Mouse (Mus musculus): ENCODE measurements at regions not wholly inside any gene's neighbourhood (a gene's known extent, or its start where the extent isn't known, plus 50 kb on each side); places are given as distances from the start of the nearest gene placed in this dataset.

DNA sequence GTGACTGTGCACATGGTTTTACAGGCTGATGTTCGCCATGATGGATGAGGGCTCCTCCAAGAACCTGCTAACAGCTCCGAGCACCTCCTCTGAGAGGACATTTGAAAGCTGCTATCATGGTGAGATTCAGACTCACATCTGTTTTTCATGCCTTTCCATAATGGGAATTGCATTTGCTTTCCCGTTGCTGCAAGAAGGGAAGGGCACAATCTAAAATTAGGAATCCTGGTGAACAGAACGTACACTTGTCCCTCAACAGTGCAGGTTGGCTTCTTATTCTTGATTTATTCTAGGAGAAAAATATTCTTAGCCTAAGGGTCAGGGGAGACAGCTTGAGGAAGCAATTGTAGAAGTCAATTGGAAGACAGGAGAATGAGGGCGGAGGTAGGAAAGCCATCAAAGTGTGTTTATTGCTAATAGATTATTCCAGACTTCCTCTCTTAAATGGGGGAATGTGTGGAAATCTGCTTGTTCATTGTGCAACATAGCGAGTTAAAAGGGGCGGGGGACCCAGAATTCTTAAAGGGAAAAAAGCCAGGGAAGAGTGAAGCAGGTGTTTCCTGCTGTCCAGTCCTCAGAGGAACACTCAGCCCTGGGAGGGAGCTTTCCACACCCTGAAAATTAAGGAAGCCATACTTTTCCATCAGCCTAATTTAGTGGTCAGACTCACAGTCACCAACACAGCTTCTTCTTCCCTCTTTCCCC, 253.5 kb upstream of the Tnp1 start:
- DNase-seq = peak in 1 of 2 experiments; percentile 18
- intact Hi-C loops (cut with DNase I) = loop anchor here (1.0 to 5.0 kb wide), 4 partner anchors 67 to 197 kb away; no protein-coding TSS in a partner anchor

DNA sequence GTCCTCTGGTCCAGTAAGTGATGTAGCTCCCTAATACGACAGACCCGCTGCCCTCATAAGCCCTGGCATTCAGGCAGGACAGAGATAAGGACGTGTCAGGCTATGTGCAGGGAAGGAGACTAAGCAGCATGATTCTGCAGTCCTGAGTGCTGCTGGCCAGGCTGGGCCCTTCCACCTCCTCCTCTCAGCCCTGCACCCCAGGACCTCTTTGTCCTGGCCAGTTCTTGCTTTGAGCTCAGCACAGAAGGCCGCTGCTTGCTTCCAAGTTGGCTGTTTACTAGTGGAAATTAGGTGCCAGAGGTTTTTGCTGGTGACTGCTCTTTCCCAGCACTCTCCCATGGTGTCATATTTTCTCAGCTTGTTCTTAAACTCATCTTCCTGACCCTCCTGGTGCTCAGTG, 249.3 kb upstream of the Tnp1 start:
- peak; percentile 12 to 19 for DNase-seq
- intact Hi-C loops (cut with DNase I) = loop anchor here (5.0 kb wide), 1 partner anchor 63 kb away; no protein-coding TSS in a partner anchor

DNA sequence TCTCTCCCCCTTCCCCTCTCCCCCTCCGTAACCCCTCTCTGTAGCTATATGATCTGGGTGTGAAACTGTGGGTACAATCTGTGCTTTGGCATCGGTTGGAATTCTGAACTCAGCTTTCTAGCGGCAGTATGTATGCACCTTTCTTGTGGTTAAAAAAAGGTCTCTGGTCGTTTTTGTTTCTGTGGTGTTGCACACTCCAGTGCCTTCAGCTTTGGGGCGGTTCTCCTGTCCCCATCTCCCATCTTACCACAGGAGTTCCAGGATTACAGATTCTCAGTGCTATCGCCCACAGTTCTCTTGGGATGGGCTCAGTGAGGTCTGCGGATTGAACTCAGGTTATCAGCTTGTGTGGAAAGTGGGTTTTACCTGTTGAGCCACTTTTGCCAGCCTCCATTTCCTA, 248.5 kb upstream of the Tnp1 start:
- intact Hi-C loops (cut with DNase I) = no loop called here
- DNase-seq = no peak

DNA sequence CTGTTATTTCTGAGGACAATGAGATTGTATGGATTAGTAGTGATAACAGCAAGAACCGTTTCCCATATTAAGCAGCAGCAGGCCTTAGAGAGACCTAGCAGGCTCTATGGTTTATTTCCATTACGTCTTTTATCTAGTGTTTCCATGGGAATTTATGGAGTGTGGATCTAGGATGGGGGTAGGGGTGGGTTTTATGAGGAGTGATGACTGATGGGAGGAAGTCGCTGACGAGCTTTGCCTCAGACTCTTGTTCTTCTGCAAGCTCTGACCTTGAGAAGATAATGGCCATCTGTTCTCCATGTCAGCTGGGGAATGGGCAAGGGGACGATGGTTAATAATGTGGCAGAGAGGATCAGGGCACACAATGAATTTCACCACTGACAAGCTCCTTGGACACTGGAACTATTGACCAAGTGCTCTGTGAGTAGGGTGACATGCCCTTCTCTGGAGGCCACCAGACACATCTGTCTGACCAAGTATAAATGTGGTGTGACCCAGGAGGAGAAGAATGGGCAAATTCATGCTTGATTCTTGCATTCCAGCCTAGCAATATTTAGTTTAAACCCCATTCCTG, 243.9 kb upstream of the Tnp1 start:
- no peak for DNase-seq
- intact Hi-C loops (cut with DNase I) = no loop called here

DNA sequence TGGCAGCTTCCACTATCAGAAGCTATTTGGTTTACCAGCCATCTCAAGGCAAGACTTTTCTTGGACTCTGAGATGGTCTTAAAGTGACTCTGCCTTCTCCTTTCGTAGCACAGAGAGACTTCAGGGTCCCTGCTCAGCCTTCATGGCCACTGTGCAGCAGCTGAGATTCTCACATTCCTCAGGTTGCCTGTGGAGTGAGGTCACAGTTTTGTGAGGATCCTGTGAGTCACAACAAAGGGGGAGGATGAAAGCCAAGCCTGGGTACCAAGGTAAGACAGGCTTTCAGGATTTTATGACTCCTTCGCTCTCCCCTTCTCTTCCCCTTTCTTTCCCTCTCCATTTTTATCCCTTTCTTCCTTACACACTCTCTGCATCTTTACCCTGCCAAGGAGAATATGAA, 241.6 kb upstream of the Tnp1 start:
- intact Hi-C loops (cut with DNase I) = no loop called here
- no peak for DNase-seq

DNA sequence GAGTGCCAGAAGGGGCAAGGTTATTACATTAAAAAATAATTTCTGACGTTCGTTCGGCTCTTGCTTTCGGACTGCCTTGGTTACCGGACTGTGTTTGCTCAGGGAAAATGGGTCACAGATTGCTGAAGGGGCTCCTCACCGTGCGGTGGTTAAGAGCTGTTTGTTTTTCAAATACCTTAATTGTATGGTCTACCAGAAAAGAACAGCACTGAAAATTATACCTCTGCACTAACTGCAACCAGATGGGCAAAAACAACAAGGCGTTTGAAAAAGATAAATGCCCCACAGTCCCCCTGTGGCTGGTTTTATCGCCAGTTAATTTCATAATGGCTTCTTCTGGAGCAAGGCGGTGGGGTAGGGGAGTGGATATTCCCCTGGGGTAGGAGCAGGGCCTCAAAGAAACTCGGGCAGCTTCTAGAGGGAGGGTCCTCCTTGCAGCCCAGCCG, 236.2 kb upstream of the Tnp1 start:
- intact Hi-C loops (cut with DNase I) = no loop called here
- DNase-seq = no peak

DNA sequence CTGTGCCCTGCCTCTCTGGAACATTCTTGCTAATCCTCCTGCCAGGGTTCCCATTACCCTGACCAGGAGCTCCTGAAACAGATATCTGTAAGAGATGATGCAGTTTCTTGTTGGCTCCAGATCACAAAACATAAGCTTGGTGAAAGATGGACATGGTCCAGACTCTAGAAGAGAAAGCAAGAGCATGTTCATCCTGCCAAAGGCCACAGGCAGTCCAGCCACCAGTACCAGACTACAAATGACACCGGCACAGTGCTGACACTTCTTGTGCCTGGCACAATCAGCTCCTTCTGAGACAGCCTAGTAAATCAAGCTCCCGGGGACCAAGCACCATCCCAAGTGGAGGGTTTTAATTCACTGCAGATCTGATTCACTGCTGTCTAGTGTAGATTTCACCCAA, 228.3 kb upstream of the Tnp1 start:
- intact Hi-C loops (cut with DNase I) = no loop called here
- no peak for DNase-seq

DNA sequence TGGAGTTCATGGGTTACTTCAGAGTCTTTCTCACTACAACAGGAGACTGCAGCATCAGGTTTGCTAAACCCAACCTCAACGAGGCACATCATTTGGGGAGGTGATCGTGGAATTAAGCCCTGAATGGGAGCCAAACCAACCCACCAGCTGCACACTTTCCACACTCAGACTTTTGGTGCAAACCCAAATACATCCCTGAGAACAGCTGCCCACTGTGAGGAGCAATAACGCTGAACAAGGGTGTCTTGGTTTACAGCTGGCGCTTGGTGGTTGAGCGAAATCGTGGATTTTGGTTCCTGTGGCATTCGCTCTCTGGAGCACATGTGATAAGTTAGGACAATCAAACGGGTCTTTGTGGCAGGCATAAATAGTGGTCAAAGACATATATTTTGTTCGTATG, 226.6 kb upstream of the Tnp1 start:
- intact Hi-C loops (cut with DNase I) = no loop called here

DNA sequence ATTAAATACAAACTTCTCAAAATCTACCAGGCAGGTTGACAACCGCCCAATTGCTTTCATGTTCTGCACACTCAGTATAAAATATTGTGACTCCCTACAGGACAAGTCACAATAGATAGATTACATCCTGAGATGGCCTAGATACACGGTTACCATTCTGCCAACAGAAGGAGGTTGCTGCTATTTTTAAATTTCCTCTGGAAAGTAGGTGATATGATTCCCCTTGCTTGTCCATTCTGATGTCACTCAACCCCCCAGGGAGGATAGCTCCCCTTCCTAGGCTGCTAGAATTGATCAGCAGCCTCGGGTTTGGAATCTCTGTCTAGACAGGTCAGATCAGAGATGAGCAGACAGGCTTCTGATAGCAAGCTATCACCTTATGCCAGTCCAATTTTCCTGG, 221.2 kb upstream of the Tnp1 start:
- intact Hi-C loops (cut with DNase I) = no loop called here
- DNase-seq = no peak

More for the DNA sequence above, 226.6 kb upstream of the Tnp1 start:
- DNase-seq = no peak

DNA sequence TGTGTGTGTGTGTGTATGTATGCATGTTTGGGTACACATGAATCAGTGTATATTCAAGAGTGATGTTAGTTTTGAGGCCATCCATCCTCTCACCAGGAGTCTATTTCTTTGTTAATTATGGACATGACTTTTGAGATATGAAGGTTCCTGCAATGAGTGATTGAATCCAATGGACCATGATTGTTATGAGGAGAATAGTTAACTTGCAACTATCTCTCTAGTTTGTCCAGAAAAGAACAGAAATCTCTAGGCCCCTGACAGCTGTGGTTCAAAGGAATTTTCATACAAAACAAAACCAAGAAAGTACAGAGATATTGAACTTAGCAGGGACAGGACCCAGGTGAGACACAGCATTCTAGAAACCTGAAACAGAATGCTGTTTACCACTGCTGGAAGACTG, 217.9 kb upstream of the Tnp1 start:
- intact Hi-C loops (cut with DNase I) = no loop called here
- no peak for DNase-seq

DNA sequence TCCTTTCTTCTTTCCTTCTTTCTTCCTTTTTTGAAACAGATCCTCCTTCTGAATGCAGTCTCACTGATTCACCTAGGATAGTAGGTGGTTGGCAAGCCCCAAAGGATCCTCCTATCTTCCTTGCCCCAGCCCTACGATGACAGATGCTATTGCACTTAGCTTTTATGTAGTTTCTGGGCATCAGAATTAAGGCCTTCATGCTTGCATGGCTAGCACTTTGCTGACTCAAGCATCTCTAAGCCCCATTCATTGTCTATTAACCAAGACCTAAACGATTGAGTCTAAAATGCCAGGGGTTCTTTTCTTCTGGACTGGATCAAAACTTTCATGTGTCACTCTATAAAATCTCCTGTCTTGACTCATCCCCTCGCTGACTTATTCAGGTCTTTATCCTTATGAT, 217.3 kb upstream of the Tnp1 start:
- intact Hi-C loops (cut with DNase I) = no loop called here
- no peak for DNase-seq

DNA sequence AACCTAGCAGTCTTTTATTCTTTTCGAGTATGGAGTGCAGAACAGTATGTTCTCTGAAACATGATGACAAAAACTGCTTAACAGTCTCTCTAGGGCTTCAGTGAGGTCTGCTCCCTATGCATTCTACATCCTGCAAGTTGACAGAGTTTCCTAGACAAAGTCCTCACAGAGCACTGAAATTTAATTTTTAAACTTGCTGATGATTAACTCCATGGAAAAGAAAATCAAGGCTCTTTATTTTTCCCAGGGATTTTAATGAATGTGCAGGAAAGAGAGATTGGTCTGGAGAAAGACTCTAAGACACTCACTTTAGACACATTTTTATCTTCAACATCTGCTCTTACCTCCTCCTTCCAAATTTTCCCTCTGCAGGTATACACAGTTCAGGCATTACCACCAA, 214.9 kb upstream of the Tnp1 start:
- DNase-seq = no peak
- intact Hi-C loops (cut with DNase I) = no loop called here

DNA sequence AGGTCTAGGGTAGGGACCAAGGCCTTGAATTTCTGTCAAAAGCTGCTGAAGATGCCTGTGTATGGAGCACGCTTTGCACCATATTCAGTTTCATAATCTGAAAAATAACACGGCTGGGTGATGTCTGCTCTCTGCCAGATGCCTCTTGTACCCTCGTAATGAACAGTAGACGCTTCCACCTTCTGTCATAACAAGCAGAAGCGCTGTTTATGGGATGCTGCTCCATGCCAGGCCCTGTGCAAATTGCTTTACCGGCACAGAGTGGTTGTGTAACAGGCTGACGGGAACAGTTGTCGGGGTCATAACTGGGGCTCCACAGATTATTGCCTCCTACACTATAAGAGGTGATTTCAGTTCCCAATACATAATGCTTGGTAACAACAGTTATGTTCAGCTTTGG, 211.5 kb upstream of the Tnp1 start:
- DNase-seq = no peak
- intact Hi-C loops (cut with DNase I) = no loop called here

DNA sequence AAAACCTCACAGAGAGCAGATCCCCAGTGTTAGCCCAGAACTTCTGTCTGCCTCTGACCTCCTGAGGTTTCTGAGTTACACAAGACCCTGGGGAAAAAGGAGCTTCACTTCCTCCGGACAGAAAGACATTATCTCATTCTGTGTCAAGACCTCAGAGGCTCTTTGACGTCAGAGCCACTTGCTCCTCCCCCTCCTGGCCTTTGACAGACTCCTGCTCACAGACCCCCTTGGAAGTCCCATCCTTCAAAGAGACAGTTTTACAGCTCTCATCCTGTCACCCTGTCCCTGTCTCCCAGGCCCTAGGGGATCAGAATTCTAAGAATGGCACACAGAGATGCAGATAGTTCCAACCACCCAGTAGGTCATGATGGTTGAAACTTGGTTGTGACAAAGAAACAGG, 206.2 kb upstream of the Tnp1 start:
- intact Hi-C loops (cut with DNase I) = no loop called here
- DNase-seq = no peak

DNA sequence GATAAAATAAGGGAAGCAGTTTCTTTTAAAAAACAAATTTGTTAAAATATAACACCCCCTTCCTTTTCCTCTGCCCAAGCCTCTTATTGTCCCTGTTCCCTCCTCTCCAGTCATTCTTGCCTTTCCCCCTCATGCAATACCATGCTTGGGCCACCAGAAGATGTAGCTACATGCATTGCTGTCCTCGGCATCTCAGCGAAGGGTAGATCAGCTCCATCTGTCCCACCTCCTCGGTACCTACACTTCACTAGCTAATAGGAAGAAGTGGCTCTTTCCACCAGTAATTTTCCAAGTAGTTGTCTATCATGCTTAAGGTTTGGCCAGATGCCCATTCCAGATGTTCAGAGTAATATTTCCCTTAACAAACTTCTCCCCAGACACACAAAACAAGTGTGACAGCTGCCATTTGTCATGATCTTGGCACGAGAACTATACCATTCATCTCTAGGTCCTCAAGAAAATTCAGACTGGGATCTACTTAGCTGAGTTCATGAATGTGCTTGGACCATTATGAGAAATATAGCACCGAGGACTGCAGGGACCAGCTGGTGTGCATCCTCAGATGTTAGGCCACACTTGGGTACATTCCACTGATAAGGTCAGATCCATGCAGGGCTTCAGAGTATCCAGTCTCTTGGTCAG, 198.7 kb upstream of the Tnp1 start:
- intact Hi-C loops (cut with DNase I) = no loop called here
- no peak for DNase-seq

DNA sequence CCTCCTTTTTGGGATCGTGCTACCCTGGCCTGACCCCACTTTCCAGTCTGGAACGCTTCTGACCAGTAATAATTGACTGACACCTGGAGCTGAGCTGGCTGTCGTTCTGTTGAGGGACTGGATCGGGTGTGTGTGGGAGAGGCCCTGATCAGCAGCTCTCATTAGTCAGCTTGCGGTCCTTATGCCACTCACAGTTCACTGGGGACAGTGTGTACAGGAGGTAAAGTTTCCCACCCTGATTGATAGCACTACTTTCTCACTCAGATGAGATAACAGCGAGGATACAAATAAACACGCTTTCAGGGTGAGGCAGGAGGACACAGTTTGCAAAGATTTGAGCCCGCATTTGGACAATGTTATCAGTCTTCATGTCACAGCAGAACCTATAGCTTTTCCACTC, 191.7 kb upstream of the Tnp1 start:
- intact Hi-C loops (cut with DNase I) = no loop called here
- DNase-seq = no peak

DNA sequence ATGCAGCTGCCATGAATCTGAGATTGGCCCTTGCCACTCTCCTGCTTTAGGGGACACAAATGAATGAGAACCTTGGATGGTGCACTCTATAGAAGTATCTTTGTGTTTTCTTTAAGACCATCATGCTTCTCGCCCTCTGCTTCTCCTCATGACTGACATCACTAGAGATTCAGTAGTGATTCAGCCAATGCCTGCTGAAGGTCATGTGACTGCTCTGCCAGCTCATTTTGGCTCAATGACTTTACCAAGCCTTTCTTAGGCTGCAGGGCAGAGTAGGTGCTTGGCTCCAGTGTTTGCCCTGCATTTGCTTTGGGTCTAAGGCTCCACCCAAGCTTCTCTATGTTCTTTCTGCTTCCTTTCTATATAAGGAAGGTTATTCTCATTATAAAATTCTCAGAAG, 190.1 kb upstream of the Tnp1 start:
- intact Hi-C loops (cut with DNase I) = no loop called here
- DNase-seq = no peak

DNA sequence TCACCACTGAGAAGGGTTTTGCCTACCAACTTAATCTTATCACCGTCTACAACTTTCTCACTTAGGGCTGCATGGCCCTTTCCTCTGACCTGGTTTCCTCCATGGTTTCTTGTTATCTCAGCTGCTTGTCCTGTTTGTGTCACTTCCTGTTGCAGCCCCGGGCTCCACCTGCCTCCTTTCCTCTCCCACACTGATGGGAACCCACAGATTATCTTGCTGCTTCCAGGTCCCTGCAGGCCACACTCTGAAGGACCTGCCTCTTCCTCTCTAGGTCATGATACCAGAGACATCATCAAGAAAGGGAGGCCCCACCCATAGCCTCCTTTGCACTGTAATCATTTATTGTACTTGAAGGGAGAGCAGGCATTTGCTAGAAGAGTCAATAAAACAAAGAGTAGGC, 184.4 kb upstream of the Tnp1 start:
- DNase-seq = peak in 1 of 2 experiments; percentile 24
- intact Hi-C loops (cut with DNase I) = loop anchor here (5.0 kb wide), 1 partner anchor 67 kb away; no protein-coding TSS in a partner anchor

DNA sequence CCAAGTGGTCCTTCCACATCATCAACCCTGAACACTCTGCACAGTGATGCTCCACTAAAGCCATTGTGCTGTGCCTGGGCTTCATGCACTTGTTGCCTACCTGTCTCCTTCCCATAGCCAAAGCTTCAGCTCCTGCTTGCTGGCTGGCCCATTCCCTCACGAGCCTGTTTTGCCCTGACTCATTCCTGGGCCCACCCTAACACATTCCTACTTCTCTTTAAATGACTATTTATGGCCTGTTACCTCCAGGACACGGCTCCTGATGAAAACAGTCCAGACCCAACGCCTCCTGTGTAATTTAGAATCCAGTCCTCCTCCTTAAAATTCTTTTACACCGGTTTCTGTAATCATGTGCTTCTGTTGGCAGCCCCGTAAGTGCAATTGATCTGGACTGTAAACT, 175.1 kb upstream of the Tnp1 start:
- intact Hi-C loops (cut with DNase I) = loop anchor here (10.0 kb wide), 1 partner anchor 454 kb away; no protein-coding TSS in a partner anchor
- no peak for DNase-seq

DNA sequence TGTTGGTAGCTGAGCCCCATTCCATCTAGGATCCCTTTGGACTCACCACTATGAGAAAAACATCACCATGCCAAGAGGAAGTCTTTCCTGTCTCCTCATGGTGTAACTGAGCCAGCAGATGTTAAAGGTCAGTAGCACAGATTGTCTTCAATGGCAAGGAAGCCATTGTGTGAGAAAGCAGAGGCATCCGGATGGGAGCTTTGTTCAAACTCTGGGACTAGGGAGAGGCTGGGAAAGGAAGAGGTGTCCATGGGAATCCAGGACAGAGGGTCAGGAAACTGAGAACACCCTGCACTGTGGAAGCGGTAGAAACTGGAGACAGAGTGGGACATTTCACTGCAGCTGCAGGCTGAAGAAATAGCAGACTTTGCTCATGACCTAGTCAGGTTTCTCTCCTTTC, 173.1 kb upstream of the Tnp1 start:
- intact Hi-C loops (cut with DNase I) = loop anchor here (2.0 to 5.0 kb wide), 3 partner anchors 80 to 311 kb away; no protein-coding TSS in a partner anchor
- peak; percentile 18 to 21 for DNase-seq

DNA sequence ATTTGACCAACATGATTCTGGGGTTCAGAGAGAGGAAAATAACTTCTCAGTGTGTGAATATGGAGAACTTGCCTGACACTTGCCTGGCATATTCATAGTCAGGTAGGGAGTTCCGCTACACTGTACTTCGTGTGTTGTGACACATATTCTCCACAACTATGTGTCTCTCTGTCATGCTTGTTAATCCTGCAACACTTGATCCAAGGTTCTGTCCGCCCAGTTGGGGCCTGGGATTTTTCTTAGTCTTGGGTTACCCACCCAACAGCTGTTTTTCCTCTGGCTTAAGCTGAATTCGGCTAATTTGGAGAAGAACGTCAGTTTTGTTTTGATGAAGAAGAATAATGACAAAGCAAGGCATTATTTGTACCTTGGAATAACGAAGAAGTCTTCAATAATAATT, 168.8 kb upstream of the Tnp1 start:
- DNase-seq = no peak
- intact Hi-C loops (cut with DNase I) = no loop called here

DNA sequence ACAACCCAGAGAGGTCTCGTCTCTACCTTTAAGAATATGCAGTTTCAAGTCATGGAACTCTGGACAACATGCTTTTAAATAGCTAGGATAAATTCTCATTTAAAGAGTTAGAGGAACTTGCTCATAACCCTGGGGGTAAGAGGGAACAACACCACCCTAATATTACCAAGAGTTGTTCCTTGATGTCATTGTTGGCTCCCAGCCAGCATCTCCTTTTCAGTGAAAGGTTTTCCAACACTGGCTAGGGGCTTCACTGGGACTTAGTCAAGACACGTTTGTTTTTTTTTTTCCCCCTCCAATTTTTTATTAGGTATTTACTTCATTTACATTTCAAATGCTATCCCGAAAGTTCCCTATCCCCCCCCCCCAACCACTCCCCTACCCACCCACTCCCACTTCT, 163.1 kb upstream of the Tnp1 start:
- DNase-seq = no peak
- intact Hi-C loops (cut with DNase I) = no loop called here
